Mouse (Mus musculus): ENCODE data around the gene Cwc25.
"Not testable (repeated sequence)": the region's sequence is repeated elsewhere in the genome, so short reads cannot be mapped to it uniquely, and the experiment has no call there.

Gene Cwc25

DNA sequence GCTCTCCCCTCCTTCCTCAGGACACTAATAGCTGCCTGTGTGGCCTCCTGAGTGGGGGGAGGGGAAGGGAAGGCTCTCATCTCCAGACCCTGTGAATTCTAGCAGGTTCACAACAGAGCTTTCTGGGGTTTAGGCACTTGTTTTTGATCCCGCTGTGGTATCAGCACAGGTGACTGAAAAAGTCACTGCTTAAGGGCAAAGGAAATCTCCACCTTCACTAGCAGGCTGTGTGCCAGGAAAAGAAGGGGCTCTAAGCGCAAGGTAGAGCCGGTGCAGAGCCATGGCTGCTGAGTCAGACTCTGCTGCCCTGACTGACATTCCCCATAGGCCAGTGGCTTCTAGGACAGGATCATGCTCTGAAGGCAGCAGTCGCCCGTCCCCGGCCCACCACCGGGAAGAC is 37.6 kb downstream of the Cwc25 start:
- no peak for DNase-seq (ENCODE audit: low spot score)

DNA sequence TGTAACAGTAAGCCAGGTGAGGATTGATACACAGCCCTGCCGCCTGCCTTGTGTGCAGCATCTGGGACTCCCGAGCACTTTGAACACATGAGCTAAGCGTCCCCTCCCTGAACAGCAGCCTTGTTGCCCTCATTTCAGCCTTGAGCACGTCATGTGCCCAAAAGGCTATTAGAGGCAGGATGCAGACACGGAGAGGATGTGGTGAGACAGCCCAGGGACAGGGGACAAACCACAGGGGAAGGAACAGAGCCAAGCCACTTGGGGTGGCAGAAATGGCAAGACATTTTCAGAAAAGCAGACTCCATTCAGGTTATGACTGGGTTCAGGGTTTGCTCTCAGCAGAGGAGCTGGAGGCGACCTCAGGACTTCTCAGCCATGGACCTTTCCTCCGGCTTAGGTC is 38.0 kb downstream of the Cwc25 start:
- DNase-seq (ENCODE audit: low spot score) = no peak

- DNase-seq (ENCODE audit: low spot score) = no peak
Observed at GRCm38 (mm10) chr11:97723709-97724108, 42.6 kb downstream of the Cwc25 start.

DNA sequence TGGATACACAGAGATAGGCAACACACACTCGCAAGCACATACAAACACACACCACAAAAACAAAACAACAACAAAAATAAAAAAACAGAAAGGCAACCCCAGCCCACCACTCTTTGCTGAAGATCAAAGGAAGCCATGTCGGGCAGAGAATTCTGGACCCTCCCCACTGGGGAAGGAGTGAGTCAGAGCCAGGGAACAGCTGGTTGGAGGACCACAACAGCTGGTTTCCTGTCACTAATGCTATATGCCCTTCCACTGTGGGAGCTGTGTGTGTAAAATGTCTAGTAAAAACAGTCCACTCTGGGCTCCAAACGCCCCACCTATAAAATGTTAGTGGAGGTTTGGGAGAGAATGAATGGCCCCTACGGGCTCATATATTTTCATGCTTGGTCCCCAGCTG is 45.0 kb downstream of the Cwc25 start:
- no peak for DNase-seq (ENCODE audit: low spot score)

- no peak for DNase-seq (ENCODE audit: low spot score)
Observed at GRCm38 (mm10) chr11:97719041-97719440, 47.3 kb downstream of the Cwc25 start.

DNA sequence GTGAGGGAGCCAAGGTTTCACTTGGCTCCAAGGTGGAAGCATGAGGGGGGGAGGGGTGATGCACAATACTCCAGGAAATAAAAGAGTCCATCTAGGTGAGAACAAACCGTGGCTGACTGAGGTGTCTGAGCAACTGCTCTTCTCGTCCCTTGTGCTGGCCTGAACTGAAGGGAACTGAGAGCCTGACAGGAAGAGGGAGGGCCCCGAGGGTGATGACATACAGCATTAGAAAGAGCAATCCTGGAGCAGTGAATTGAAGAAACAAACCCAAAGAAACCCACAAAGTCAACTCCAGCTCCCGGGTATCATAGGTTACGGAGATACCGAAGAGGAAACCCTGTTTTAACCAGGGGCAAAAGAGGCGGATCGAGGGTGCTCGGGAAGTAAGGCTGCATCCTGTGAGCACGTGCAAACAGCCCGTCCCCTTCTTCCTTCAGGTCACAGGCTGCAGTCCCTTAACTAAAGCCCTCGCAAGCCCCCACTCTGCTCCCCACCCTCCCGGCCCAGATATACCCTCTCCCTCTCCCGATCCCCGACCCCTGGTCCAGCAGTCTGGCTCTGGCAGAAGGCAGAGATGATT is 48.0 kb downstream of the Cwc25 start:
- DNase-seq (ENCODE audit: low spot score) = no peak

GRCm38 (mm10) chr11:97717369-97718280 is 48.7 kb downstream of the Cwc25 start:
- no peak for DNase-seq (ENCODE audit: low spot score)

DNA sequence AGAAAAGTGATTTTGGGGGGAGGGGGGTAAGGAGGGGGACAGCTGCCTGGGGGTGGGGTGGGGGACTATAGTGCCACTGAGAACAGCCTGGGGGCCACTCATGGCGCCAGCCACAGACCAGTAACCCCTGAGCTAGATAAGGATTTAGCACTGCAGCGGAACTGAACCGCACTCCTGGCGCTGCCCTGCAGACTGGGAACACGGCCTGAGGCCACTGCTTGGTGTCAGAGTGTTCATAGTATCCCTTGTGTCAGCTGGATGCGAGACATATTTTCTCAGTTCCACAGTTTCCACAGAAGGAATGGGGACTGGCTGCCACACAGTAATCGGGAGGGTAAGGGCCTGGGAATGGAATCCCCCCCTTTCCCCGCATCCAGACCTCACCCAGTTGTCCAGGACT is 50.3 kb downstream of the Cwc25 start:
- DNase-seq (ENCODE audit: low spot score) = no peak

DNA sequence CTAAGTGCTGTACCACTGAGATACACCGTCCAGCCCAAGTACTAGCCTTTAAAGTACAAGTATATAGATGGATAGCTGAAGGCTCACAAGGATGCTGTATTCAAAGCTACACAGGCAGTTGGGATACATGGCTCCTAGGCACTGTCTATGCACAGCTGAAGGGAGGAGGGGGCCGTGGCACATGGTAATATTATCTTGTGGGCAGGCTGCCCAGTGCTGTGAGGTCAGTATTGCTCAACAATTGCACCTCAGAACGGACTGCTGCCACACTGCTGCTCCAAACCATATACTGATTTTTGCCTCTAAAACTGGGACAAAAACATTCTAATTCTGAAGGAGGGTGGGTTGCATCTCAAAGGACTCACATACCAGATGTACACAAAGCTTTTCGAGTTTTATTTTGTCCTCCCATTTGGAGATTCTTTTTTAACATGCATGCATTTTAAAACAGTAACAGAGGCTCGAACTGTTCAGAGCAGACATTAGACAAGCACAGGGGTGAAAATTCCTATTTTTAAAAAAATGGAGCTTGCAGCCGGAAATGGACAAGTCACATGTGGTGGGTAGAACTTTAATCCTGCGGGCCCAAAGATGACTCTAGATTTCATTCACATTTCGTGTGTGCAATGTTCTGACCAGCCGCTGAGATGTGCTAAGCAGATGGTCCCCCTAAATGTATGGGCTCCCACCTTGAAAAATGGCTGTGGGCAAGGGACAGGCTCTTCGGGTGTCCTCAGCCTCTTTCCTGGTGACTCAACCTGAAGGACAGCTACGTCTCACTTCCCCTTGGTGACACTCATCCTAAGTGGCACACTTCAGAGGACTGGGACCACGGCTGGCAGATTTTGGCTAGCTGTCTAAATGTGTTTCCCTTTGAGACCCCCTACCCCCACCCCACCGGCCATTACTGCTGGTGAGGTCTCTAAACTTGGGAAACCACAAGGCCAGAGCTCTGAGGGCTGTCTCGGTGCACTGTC is 51.3 kb downstream of the Cwc25 start:
- no peak for DNase-seq (ENCODE audit: low spot score)

- DNase-seq (ENCODE audit: low spot score) = no peak
Observed at GRCm38 (mm10) chr11:97714356-97714755, 52.0 kb downstream of the Cwc25 start.

DNA sequence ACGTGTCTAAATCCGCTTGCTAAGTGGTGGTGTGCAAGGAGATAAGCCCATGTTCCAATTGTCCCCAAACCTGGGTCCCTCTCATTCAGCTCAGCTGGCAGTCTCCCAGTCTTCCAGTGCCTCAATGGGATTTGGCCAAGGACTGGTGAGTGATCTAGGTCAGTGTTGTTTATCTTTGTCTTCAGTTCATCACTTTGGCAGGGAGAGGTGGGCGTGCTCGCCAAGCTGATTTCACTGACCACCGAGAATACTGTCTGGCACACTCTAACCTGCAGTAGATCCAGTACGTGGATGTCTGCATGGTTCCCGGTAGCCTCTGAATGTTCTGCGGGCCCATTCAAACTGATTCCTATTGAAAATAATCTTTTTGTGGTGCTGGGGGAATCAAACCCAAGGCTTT is 52.5 kb downstream of the Cwc25 start:
- no peak for DNase-seq (ENCODE audit: low spot score)

- no peak for DNase-seq (ENCODE audit: low spot score)
Observed at GRCm38 (mm10) chr11:97712286-97712685, 54.1 kb downstream of the Cwc25 start.

DNA sequence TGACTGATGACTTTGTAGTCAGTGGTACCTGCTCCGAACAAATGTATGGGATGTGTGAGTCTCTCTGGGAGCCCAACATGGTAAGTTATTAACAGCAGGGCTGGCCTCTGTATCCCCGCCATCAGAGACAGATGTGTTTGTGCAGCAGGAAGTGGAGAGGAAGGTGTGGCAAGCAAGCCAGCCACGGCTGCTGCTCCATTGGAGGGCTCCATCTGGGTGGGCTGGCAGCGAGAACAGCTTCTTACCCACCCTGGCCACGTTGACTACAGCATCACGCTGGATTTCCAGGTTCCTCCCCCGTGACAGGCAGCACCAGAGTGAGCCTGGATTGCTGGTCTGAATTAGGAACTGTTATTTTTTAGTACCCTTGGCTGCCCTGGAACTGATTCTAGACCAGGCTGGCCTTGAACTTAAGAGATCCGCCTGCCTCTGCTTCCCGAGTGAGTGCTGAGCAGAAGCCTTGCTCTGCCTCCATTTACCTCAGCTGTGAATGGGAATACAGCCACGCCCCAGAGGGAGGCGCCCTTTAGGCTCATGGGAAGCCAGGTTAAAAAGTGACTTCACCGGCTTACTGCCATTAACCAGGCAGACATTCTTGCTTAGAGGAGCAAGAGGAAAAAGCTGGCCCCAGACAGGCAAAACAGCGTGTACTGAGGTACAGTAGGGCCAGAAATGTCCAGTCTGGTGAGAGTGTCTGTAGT is 55.0 kb downstream of the Cwc25 start:
- DNase-seq (ENCODE audit: low spot score) = no peak

DNA sequence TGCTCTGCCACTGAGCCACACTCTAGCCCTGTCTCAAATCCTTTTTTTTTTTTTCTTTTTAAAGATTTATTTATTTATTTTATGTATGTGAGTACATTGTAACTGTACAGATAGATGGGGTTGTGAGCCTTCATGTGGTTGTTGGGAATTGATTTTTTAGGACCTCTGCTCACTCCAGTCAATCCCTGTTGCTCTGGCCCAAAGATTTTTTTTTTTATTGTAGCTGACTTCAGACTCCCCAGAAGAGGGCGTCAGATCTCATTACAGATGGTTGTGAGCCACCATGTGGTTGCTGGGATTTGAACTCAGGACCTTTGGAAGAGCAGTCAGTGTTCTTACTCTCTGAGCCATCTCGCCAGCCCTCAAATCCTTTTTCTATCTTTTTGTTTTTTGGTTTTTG is 56.3 kb downstream of the Cwc25 start:
- DNase-seq (ENCODE audit: low spot score) = not testable (repeated sequence)

DNA sequence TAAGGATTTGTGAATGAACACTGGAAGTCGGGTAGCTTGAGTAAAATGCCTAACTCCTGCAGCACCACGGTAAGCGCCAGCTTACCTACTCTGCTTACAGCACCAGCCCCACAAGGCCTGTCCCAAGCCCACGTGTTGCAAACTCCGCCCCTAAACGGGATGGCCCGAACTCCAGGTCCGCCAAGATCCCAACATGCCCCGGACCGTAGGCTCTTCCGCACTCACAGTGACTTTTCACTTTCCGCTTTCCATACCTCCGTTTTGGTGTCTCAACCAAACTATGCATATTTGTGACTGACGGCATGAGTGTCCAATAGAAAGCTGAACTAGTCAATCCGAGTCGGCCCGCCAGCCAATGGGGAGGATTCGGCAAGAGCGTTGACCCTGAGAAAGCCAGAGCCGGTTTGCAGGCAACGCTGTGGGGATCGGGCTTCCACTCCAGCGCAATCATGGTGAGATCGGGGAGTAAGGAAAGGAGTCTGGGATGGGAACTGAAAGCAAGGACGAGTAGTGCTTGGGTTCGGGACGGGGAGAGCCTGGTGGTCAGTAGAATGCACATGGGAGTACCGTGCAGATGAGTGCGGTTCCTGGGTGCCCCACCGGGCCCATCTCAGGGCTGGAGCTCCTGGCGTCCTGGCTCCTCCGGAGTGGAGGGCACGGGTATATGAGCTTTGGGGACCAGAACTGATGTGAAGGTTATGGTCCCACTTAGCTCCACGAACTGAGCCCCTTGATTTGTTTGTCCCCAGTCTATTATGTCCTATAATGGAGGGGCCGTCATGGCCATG is 63.1 kb downstream of the Cwc25 start, which contains the start of gene Psmb3:
Gene Psmb3 (plus strand): TSS at position 361 of the 788 bp plus-strand sequence.
- peak; percentile 100 for DNase-seq (ENCODE audit: low spot score)

DNA sequence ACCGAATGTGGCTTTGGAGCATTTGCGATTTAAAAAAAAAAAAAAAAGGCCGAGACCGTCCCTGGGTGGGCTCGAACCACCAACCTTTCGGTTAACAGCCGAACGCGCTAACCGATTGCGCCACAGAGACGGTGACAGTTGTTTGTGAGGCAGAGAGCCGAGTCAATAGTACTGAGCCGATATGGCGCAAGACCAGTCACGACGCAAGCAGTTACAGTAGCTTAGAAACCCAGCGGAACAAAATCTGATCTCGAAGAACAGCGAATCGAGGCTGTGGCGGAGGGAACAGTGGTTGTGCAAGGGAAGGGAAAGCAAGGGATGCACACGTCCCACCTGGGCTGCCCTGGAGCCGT is 64.0 kb downstream of the Cwc25 start:
- peak; percentile 78 for DNase-seq (ENCODE audit: low spot score)

DNA sequence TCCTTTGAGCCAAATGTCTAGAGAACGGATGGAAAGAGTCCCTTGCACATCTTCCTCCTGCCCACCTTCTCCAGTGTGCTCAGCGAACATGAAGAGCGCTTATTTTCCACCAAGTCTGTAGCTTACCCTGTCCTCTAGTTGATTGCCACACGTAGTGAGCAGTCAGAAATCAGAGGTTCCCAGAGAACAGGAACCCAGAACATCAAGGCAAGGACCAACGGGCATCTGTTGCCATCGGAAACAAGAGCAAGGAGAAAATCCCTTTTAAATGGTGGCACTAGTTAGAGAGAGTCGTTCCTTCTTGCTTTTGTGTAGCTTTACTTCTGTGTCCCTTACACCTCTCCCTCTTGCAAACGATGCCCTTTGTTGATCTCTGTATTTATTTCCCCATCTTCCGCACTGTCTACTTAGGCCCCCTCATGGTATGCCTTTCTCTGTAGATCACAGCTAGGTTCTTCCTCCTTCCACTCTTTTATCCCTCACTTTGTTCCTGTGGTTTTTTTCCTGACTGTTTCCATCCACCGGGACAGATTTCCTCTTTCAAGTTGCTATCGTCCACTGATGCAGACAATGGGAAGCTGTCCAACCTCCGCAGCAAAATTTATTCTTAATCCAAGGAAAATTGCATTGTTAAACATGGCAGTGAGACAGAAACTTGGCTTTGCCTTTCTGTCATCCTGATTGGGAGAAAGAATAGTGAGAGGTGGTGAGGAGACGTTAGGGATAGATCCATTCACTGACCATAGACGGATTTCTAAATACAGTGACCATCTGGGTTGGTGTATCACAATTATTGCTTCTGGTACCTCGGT is 64.6 kb downstream of the Cwc25 start:
- DNase-seq (ENCODE audit: low spot score) = no peak

GRCm38 (mm10) chr11:97700746-97701580 is 65.4 kb downstream of the Cwc25 start:
- no peak for DNase-seq (ENCODE audit: low spot score)
